Mouse (Mus musculus) heart, embryonic 13.5 days (tissue): ENCODE measurements around the gene Sgcd. TPM values are rescaled to one million over a fixed set of nuclear protein-coding genes. Genes with fewer than 3 reads are reported as not detected.
"Not testable (repeated sequence)": the region's sequence is repeated elsewhere in the genome, so short reads cannot be mapped to it uniquely, and the experiment has no call there.

Source experiments
- ATAC-seq: fragments of 200-750 bp; cut with Nextera tagmentation; 2 replicates; pipeline ENCODE4 v1.8.0; 2017; ENCODE audit warnings: moderate TSS enrichment; ENCODE audit not compliant: insufficient number of reproducible peaks, low FRiP score, low TSS enrichment; ENCODE audit errors: extremely low read depth
- H3K27ac ChIP-seq: fragments of 300-500 bp; sonication (generic); replicated peaks from 2 replicates; pipeline ENCODE4 v1.5.1; 2015; ENCODE audit warnings: moderate library complexity, mild to moderate bottlenecking, inconsistent platforms
- H3K27me3 ChIP-seq: fragments of 300-500 bp; sonication (generic); replicated peaks from 2 replicates; pipeline ENCODE4 v1.6.1; 2015; ENCODE audit warnings: mild to moderate bottlenecking, inconsistent platforms
- H3K36me3 ChIP-seq: fragments of 300-500 bp; sonication (generic); 2 replicates; pipeline ENCODE4 v1.6.1; 2015; ENCODE audit warnings: mild to moderate bottlenecking, inconsistent platforms
- H3K4me1 ChIP-seq: fragments of 300-500 bp; sonication (generic); 2 replicates; pipeline ENCODE4 v1.6.1; 2015; ENCODE audit warnings: inconsistent platforms
- H3K4me2 ChIP-seq: fragments of 300-500 bp; sonication (generic); 2 replicates; pipeline ENCODE4 v1.6.1; 2015; ENCODE audit warnings: inconsistent platforms, mild to moderate bottlenecking, moderate library complexity
- H3K4me3 ChIP-seq: fragments of 300-500 bp; sonication (generic); 2 replicates; pipeline ENCODE4 v1.5.1; 2015; ENCODE audit warnings: moderate library complexity, mild to moderate bottlenecking, inconsistent platforms
- H3K9ac ChIP-seq: fragments of 300-500 bp; sonication (generic); 2 replicates; pipeline ENCODE4 v1.6.1; 2015; ENCODE audit warnings: inconsistent platforms, mild to moderate bottlenecking, moderate library complexity
- H3K9me3 ChIP-seq: fragments of 300-500 bp; sonication (generic); 2 replicates; pipeline ENCODE4 v1.6.1; 2016; ENCODE audit warnings: inconsistent platforms
- WGBS: fragments of 180-500 bp; shearing (Covaris S2); methylation state at CpG from one replicate; pipeline ENCODE4 v1.1.7; 2015; ENCODE audit warnings: mixed read lengths; 5-methylcytosine and 5-hydroxymethylcytosine counted together
- polyA plus RNA-seq: library from polyadenylated mRNA; unstranded; fragments of >200 nt; fragmentation: Nextera tagmentation; extraction: Ambion mirVana; gene quantifications from 2 replicates; pipeline ENCODE4 v1.2.1, GENCODE M21; 2015

Gene Sgcd
- polyA plus RNA-seq, 1 experiment from 2014 or later, result 6.0 TPM

DNA sequence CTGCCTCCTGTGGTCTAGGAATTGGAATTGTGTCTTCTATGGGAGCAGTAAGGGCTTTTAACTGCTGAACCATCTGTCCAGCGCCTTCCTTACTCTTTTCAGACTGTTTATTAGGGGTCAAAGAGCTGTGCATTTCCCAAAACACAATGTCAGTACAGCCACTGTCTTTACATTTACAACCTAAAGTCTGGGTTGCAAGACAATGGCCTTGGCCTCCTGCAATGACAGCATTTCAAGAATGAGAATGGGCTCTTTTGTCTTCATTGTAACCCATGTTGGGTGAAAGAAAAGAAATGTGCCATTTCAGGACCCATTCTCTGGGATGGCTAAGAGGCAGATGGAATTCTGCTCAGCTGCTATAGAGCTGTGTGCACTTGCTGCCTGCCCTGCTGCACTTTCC lies 348.2 kb downstream of the Sgcd start:
- H3K4me2 ChIP-seq, result no peak overlapping the region
- no peak overlapping the region for H3K4me3 ChIP-seq
- H3K27me3 ChIP-seq, result no peaks in the 10 kb centered on the region
- no peaks in the 10 kb centered on the region for H3K36me3 ChIP-seq
- WGBS, result 38% methylated on average over 1 of the region's 1 CpGs
- ATAC-seq, result no peak
- H3K4me1 ChIP-seq, result no peaks in the 10 kb centered on the region
- no peak overlapping the region for H3K27ac ChIP-seq
- H3K9ac ChIP-seq, result no peak overlapping the region
- H3K9me3 ChIP-seq, result no peaks in the 10 kb centered on the region

DNA sequence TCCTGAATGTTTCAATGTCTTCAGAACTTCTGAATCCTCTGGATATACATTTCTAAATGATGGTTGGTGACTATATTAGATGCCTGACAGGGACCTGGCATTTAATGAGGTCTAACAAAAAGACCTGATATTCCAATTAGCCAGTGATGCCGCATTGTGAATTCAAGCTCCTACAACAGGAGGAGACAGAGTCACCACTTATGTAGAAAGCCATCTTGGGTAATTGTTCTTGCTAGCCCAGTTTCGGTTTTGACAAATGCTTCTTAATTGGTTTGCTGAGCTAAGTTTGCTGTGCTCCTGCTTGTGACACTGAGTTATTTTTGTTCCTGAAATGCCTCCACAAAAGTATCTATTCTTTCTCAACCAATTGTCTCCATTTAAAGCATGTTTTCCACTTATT lies 358.6 kb downstream of the Sgcd start:
- Histone ChIP-seq H3K4me2 (no peak overlapping the region), H3K4me3 (no peak overlapping the region), H3K27ac (no peak overlapping the region), H3K36me3 (no peaks in the 10 kb centered on the region), H3K9me3 (no peaks in the 10 kb centered on the region), H3K4me1 (no peaks in the 10 kb centered on the region), H3K27me3 (no peaks in the 10 kb centered on the region), H3K9ac (no peak overlapping the region)
- ATAC-seq, result no peak
- 73% methylated on average over 2 of the region's 2 CpGs for WGBS

DNA sequence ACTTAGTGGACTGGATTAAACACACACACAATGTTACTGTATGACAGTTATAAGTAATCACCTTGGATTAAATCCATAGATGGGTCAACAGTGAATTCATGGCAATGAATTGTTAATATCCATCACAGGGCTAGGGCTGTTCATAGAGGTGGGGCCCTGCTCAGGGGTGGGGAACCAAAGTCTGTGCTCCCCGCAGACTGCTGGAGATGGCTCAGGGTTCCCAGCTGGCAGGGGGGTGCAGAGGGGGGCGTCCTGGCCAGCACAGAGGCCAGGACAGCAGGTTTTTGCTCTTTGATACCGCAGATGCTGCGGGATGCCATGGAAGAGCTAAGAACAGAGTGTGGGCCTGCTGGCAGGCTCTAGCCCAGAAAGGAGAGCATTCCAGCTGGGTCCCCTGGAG lies 378.9 kb downstream of the Sgcd start:
- no peak for ATAC-seq
- Histone ChIP-seq H3K9me3 (no peaks in the 10 kb centered on the region), H3K27me3 (no peaks in the 10 kb centered on the region), H3K4me2 (no peak overlapping the region), H3K27ac (no peak overlapping the region), H3K36me3 (no peaks in the 10 kb centered on the region), H3K4me3 (no peak overlapping the region), H3K4me1 (no peaks in the 10 kb centered on the region), H3K9ac (no peak overlapping the region)
- 70% methylated on average over 4 of the region's 4 CpGs for WGBS

DNA sequence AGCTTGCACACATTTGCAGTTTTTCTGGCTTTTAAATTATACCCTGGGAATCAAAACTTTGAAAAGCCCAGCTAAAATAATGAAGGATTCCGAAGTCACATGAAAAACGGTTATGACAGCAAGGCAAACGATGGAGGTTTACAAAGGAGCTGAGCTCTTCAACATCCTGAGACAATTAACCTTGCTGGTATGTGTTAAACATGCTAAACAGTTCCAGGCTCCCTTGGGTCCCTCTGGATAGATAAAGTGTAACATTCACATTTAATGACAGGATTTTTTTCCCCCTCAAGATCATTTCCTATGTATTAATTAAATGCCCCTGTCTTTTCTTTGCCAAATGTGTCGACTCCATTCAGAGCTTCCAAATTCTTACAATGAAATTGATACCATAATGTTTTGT lies 414.1 kb downstream of the Sgcd start:
- no peak overlapping the region for H3K27ac ChIP-seq
- H3K4me2 ChIP-seq, result no peak overlapping the region
- WGBS, result 69% methylated on average over 4 of the region's 4 CpGs
- no peak overlapping the region for H3K9ac ChIP-seq
- H3K36me3 ChIP-seq, result no peaks in the 10 kb centered on the region
- no peaks in the 10 kb centered on the region for H3K4me1 ChIP-seq
- no peaks in the 10 kb centered on the region for H3K27me3 ChIP-seq
- no peak for ATAC-seq
- no peaks in the 10 kb centered on the region for H3K9me3 ChIP-seq
- H3K4me3 ChIP-seq, result no peak overlapping the region

DNA sequence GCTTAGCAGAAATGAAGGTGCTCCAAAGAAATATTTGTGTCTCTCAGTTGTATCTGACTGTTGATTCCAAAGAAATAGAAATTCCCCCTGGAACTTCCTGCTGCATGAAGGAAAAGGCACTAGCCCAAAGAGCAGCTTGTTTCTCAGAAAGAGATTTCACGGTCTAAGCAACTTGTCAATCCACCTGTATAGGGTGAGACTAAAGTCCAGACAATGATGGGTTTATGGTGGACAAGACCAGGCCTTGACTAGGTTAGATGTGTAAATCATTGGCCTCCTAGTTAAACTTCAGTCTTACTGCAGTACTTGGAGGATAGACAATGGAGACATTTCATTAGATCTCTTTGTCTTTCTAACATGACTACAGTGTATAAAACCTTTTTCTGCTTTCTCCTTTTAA lies 420.3 kb downstream of the Sgcd start:
- H3K36me3 ChIP-seq, result no peaks in the 10 kb centered on the region
- ATAC-seq, result no peak
- no peaks in the 10 kb centered on the region for H3K27me3 ChIP-seq
- no peak overlapping the region for H3K27ac ChIP-seq
- no peak overlapping the region for H3K4me2 ChIP-seq
- H3K4me3 ChIP-seq, result no peak overlapping the region
- H3K9me3 ChIP-seq, result no peaks in the 10 kb centered on the region
- WGBS, result 80% methylated on average over 1 of the region's 1 CpGs
- no peak overlapping the region for H3K9ac ChIP-seq
- no peaks in the 10 kb centered on the region for H3K4me1 ChIP-seq

DNA sequence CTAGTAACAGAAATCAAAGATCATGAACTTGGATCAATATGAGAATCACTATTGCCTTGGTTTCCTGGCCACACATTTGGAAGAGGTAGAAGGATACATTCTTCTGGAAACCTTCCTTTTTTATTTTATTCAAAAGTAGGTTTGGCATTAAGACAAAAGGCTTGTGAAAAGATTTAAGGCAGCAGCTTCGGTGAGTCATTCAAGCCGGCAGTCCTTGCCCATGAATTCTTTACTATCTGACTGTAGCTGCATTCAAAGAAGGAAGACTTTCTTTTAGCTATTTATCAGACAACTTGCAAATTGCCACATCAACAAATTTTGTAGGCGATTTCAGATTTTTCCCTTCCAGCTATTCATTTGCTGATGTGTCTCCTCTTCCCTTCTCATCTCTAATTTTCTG lies 422.6 kb downstream of the Sgcd start:
- 54% methylated on average over 3 of the region's 3 CpGs for WGBS
- no peaks in the 10 kb centered on the region for H3K9me3 ChIP-seq
- no peak overlapping the region for H3K9ac ChIP-seq
- H3K27ac ChIP-seq, result no peak overlapping the region
- no peaks in the 10 kb centered on the region for H3K27me3 ChIP-seq
- no peaks in the 10 kb centered on the region for H3K36me3 ChIP-seq
- H3K4me3 ChIP-seq, result no peak overlapping the region
- no peaks in the 10 kb centered on the region for H3K4me1 ChIP-seq
- ATAC-seq, result no peak
- H3K4me2 ChIP-seq, result no peak overlapping the region

DNA sequence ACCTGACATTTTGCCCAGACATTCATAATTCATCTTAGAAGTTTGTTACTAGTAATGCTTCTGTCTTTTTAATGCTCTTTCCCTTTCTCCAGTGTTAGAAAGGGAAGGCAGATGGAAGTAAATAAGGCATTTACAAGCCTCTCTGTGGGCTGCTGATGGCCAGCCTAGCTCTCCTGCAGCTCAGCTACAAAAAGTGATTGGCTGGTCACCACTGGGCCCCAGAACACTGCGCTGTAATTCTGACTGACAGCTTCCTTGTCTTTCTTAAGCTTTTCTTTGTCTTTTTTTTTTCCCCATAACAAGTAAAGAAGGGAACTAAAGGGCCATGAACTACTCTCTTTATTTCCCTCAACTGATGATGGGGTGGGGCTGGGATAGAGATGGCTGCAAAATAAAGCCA lies 463.9 kb downstream of the Sgcd start:
- no peak overlapping the region for H3K4me2 ChIP-seq
- H3K36me3 ChIP-seq, result no peaks in the 10 kb centered on the region
- H3K27ac ChIP-seq, result no peak overlapping the region
- no peaks in the 10 kb centered on the region for H3K9me3 ChIP-seq
- no peaks in the 10 kb centered on the region for H3K4me1 ChIP-seq
- H3K4me3 ChIP-seq, result no peak overlapping the region
- ATAC-seq, result no peak
- no peak overlapping the region for H3K9ac ChIP-seq
- no peaks in the 10 kb centered on the region for H3K27me3 ChIP-seq
- 44% methylated on average over 1 of the region's 1 CpGs for WGBS

DNA sequence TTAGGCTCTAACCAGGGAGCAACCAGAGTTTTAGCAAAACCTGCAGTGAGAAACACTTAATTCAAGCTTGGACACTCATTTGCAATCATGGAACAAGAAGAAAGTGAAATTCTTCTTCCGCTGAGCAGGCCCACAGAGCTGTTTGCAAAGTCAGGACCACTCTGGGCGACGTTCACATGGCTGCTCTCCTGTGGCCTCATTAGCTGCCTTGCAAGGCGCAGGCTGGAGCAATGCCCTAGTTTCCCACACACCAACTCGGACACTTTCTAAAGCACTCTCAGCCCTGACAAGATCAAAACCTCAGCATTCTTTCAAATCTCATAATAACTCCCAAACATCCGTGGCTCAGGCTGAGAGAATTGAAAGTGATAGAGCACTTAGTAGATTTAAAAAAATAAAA lies 480.7 kb downstream of the Sgcd start:
- ATAC-seq, result no peak
- 70% methylated on average over 6 of the region's 6 CpGs for WGBS
- Histone ChIP-seq H3K4me2 (no peak overlapping the region), H3K27me3 (no peaks in the 10 kb centered on the region), H3K27ac (no peak overlapping the region), H3K9ac (no peak overlapping the region), H3K9me3 (no peaks in the 10 kb centered on the region), H3K4me3 (no peak overlapping the region), H3K36me3 (no peaks in the 10 kb centered on the region), H3K4me1 (no peaks in the 10 kb centered on the region)

DNA sequence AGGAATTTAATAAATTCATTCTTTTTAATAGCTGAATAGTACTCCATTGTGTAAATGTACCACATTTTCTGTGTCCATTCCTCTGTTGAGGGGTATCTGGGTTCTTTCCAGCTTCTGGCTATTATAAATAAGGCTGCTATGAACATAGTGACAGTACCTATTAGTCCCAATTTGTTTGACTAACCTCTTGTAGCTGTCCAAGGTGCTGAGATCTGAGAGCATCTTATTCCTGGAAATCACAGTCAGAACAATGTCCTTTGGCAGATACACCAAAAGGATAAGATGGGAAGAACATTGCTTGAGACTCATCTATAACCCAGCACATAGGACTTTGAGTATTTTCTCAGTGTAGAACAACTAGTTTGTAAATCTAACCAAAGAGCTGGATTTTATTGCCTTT lies 485.5 kb downstream of the Sgcd start:
- H3K4me1 ChIP-seq, H3K9me3 ChIP-seq, ATAC-seq, H3K9ac ChIP-seq, H3K4me2 ChIP-seq, H3K27ac ChIP-seq, H3K36me3 ChIP-seq, H3K4me3 ChIP-seq, H3K27me3 ChIP-seq: not testable (repeated sequence)

DNA sequence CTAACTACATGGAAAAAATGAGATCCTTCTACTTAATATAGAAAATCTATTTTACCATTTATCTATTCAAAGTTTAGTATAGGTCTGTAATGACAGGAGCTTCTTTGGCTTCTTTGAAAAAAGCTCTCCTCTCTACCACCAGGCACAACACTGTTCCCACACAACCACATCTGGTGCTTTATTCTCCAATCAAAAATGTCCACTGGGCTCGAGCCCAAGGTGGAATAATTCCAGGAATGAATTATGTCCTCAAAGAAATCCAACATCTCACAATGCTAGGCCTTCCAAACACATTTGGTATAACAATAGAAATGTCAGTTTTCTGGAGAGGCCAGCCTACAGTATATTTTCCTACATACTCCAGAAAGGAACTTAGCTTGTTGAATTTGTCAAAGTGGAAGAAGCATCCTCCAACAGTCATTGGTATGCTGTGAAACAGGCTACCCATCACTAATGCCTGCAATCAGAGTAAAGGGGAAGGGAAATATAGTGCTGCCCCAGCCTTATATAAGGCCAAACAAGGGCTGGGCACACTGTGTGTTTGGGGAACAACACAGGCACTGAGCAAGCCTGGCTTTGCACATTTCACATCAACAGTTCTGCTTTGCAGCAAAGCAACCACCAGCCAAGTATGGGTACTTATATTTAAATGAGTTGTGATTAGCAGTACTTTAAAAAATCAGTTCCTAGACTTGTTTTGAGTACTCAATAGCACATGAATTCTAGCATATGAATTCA lies 515.1 kb downstream of the Sgcd start:
- Histone ChIP-seq H3K9ac (no peak overlapping the region), H3K4me3 (no peak overlapping the region), H3K36me3 (no peaks in the 10 kb centered on the region), H3K27ac (no peak overlapping the region), H3K27me3 (no peaks in the 10 kb centered on the region), H3K9me3 (no peaks in the 10 kb centered on the region), H3K4me2 (no peak overlapping the region), H3K4me1 (no peaks in the 10 kb centered on the region)
- ATAC-seq, result no peak
- 30% methylated on average over 1 of the region's 1 CpGs for WGBS

DNA sequence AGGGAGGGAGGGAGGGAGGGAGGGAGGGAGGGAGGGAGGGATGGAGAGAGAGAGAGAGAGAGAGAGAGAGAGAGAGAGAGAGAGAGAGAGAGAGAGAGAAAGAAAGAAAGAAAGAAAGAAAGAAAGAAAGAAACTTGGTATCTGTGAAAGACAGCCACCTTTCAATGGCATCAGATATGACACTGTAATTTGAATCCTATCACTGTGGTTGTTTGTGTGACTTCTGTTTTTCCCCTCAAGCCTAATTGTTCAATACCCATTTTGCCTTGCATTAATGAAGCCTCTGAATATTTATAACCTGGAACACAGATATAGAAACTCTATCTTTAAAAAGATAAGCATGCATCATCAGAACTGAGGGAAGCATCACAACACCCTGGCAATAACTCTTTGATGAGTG lies 528.1 kb downstream of the Sgcd start:
- H3K4me1 ChIP-seq, H3K9me3 ChIP-seq, H3K4me2 ChIP-seq, H3K9ac ChIP-seq, H3K27ac ChIP-seq, H3K36me3 ChIP-seq, H3K4me3 ChIP-seq, H3K27me3 ChIP-seq, ATAC-seq: not testable (repeated sequence)

DNA sequence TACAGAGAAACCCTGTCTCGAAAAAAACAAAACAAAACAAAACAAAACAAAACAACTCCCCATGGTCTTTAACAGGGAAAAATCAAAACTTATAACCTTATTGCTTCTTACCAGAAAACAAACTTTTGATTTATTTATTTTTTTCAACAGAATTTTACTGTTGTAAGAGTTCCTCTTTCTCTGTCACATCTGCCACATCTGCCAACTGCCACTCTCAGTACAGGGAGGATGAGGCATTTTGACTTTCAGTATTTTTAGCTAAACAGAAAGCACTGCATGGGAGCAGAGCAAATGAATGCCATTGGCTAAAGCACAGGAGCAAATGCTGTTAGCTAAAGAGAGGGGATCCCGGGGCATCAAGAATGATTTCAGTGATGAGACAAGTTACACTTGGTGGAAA lies 528.6 kb downstream of the Sgcd start:
- no peak for ATAC-seq
- 61% methylated on average over 2 of the region's 2 CpGs for WGBS
- H3K9me3 ChIP-seq, result no peaks in the 10 kb centered on the region

More for the DNA sequence above, 528.6 kb downstream of the Sgcd start:
- Histone ChIP-seq H3K27me3 (no peaks in the 10 kb centered on the region), H3K9ac (no peak overlapping the region), H3K4me2 (no peak overlapping the region), H3K27ac (no peak overlapping the region), H3K4me1 (no peaks in the 10 kb centered on the region), H3K36me3 (no peaks in the 10 kb centered on the region), H3K4me3 (no peak overlapping the region)
